Mouse (Mus musculus) E14TG2a.4 (cell line): ENCODE data around the gene Nags.

Source experiments
- H3K27me3 ChIP-seq: 2 replicates; pipeline ENCODE4 v1.6.1; 2014; ENCODE audit warnings: low read length, control low read depth; ENCODE audit not compliant: insufficient read depth
- H3K36me3 ChIP-seq: 2 replicates; pipeline ENCODE4 v1.6.1; 2014; ENCODE audit warnings: low read length, control low read depth; ENCODE audit not compliant: insufficient read depth
- H3K4me1 ChIP-seq: replicated peaks from 2 replicates; pipeline ENCODE4 v1.6.1; 2014; ENCODE audit warnings: low read depth, low read length, control low read depth
- H3K4me3 ChIP-seq: replicated peaks from 2 replicates; pipeline ENCODE4 v1.5.1; 2014; ENCODE audit warnings: mild to moderate bottlenecking, low read length
- H3K9me3 ChIP-seq: 2 replicates; pipeline ENCODE4 v1.6.1; 2014; ENCODE audit warnings: low read length, control low read depth
- CTCF ChIP-seq: conservative IDR thresholded peaks from 2 replicates; pipeline ENCODE4 v1.5.1; 2014; ENCODE audit warnings: low read length
- NANOG ChIP-seq: IDR thresholded peaks from 2 replicates; pipeline ENCODE4 v1.6.1; 2014; ENCODE audit warnings: borderline replicate concordance, low read length, mixed read lengths
- POU5F1 ChIP-seq: IDR thresholded peaks from 2 replicates; pipeline ENCODE4 v1.6.1; 2014; ENCODE audit warnings: low read length, borderline replicate concordance

Gene Nags

GRCm38 (mm10) chr11:102193657-102194440 is 48.5 kb downstream of the Nags start:
- Histone ChIP-seq H3K36me3 (peaks cover 71% of the 10 kb centered on the region), H3K4me3 (no peak overlapping the region), H3K27me3 (peaks cover 10% of the 10 kb centered on the region; the same call in 1 of the 2 replicates), H3K4me1 (peaks cover 37% of the 10 kb centered on the region), H3K9me3 (no peaks in the 10 kb centered on the region)
- no peak for TF ChIP-seq NANOG
- no peak for TF ChIP-seq CTCF
- TF ChIP-seq POU5F1 = no peak

GRCm38 (mm10) chr11:102196018-102196797 is 50.9 kb downstream of the Nags start:
- Histone ChIP-seq H3K27me3 (peaks cover 2% of the 10 kb centered on the region; the same call in 1 of the 2 replicates), H3K4me1 (peaks cover 33% of the 10 kb centered on the region), H3K36me3 (peaks cover 94% of the 10 kb centered on the region), H3K4me3 (no peak overlapping the region), H3K9me3 (no peaks in the 10 kb centered on the region)
- TF ChIP-seq CTCF (no peak), POU5F1 (no peak), NANOG (no peak)

- no peaks in the 10 kb centered on the region for H3K9me3 ChIP-seq
- no peak overlapping the region for H3K4me3 ChIP-seq
- H3K36me3 ChIP-seq = peaks cover 95% of the 10 kb centered on the region
- TF ChIP-seq POU5F1 = no peak
- no peak for TF ChIP-seq NANOG
- TF ChIP-seq CTCF = no peak
- H3K4me1 ChIP-seq = peaks cover 48% of the 10 kb centered on the region
- H3K27me3 ChIP-seq = no peaks in the 10 kb centered on the region
These were observed 52.9 kb downstream of the Nags start for GRCm38 (mm10) chr11:102198245-102198644.
